Mouse (Mus musculus): Measurements from ENCODE around the gene Hsf5. TPM values are rescaled to one million over a fixed set of nuclear protein-coding genes. Genes with fewer than 3 reads are reported as not detected.

Gene Hsf5
- polyA plus RNA-seq, 1 experiment: 1.6 TPM

DNA sequence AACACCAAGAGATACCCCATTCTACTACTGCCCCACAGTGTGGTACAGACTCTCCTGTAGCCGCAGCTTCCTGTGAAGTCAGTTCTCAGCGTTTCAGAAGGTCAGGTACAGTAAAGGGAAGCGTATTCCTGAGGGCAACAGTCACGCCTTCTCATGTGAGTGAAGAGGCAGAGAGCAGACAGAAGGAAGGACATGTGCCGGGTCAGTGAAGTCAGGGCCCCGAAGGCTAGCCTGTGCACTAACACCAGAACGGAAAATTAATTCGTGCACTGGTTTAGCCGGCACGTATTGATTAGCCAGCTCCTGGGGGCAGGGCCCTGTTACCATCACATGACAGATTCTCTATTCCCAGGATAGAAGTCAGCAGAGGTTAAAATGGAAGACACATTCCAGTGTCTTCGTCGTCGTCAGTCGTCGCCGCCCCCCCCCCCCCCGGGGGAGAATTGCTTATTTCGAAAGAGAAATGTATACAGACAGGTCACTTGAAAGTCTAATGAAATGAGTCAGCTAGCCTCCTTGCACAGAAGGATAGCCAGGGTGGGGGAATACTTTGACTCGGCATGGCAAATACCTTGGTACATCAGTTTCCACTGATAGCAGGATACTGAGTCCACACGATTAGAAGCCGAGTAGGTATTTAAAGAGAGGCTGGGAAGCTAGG is 42.3 kb upstream of the Hsf5 start:
- Histone ChIP-seq H3K27ac (ENCODE audit: insufficient read depth, low read length) (no peak overlapping the region), H3K4me1 (ENCODE audit: control insufficient read depth, insufficient read depth, low read length) (peaks cover 8% of the 10 kb centered on the region), H3K9me3 (replicated peaks; ENCODE audit: control insufficient read depth, insufficient read depth, low read length, poor library complexity, severe bottlenecking) (no peaks in the 10 kb centered on the region), H3K9ac (ENCODE audit: low read depth, poor library complexity, severe bottlenecking) (no peak overlapping the region), H3K4me3 (ENCODE audit: low read depth, low read length) (no peak overlapping the region), H3K27me3 (ENCODE audit: control insufficient read depth, insufficient read depth, low read length, poor library complexity, severe bottlenecking) (no peaks in the 10 kb centered on the region), H3K36me3 (ENCODE audit: control insufficient read depth, insufficient read depth, low read length, poor library complexity, severe bottlenecking) (no peaks in the 10 kb centered on the region)
- no peak for TF ChIP-seq EP300 (IDR thresholded peaks at IDR 0.05; ENCODE audit: insufficient read depth, low read depth, low read length)
- TF ChIP-seq POLR2A (IDR thresholded peaks at IDR 0.05; ENCODE audit: insufficient read depth, low read length): no peak
- no peak for TF ChIP-seq CTCF (IDR thresholded peaks at IDR 0.05; ENCODE audit: low read depth, low read length)

GRCm38 (mm10) chr11:87577601-87578248 is 39.2 kb upstream of the Hsf5 start:
- Histone ChIP-seq H3K36me3 (ENCODE audit: control insufficient read depth, insufficient read depth, low read length, poor library complexity, severe bottlenecking) (no peaks in the 10 kb centered on the region), H3K27ac (ENCODE audit: insufficient read depth, low read length) (no peak overlapping the region), H3K4me1 (ENCODE audit: control insufficient read depth, insufficient read depth, low read length) (peaks cover 6% of the 10 kb centered on the region), H3K9me3 (replicated peaks; ENCODE audit: control insufficient read depth, insufficient read depth, low read length, poor library complexity, severe bottlenecking) (no peaks in the 10 kb centered on the region), H3K9ac (ENCODE audit: low read depth, poor library complexity, severe bottlenecking) (0 out of 2 replicates have a peak overlapping the region, but pooled peaks have one; percentile 20), H3K4me3 (ENCODE audit: low read depth, low read length) (peak overlapping the region; percentile 65; the same call in 1 of the 2 replicates), H3K27me3 (ENCODE audit: control insufficient read depth, insufficient read depth, low read length, poor library complexity, severe bottlenecking) (no peaks in the 10 kb centered on the region)
- TF ChIP-seq CTCF (IDR thresholded peaks at IDR 0.05; ENCODE audit: low read depth, low read length) (no peak), POLR2A (IDR thresholded peaks at IDR 0.05; ENCODE audit: insufficient read depth, low read length) (no peak), EP300 (IDR thresholded peaks at IDR 0.05; ENCODE audit: insufficient read depth, low read depth, low read length) (no peak)

GRCm38 (mm10) chr11:87578249-87578962 is 38.6 kb upstream of the Hsf5 start:
- H3K4me1 ChIP-seq (ENCODE audit: control insufficient read depth, insufficient read depth, low read length): peaks cover 6% of the 10 kb centered on the region
- no peak overlapping the region for H3K27ac ChIP-seq (ENCODE audit: insufficient read depth, low read length)
- no peaks in the 10 kb centered on the region for H3K27me3 ChIP-seq (ENCODE audit: control insufficient read depth, insufficient read depth, low read length, poor library complexity, severe bottlenecking)
- H3K4me3 ChIP-seq (ENCODE audit: low read depth, low read length): peak overlapping the region; percentile 65
- H3K36me3 ChIP-seq (ENCODE audit: control insufficient read depth, insufficient read depth, low read length, poor library complexity, severe bottlenecking): no peaks in the 10 kb centered on the region
- no peaks in the 10 kb centered on the region for H3K9me3 ChIP-seq (replicated peaks; ENCODE audit: control insufficient read depth, insufficient read depth, low read length, poor library complexity, severe bottlenecking)
- TF ChIP-seq CTCF (IDR thresholded peaks at IDR 0.05; ENCODE audit: low read depth, low read length): no peak
- no peak for TF ChIP-seq POLR2A (IDR thresholded peaks at IDR 0.05; ENCODE audit: insufficient read depth, low read length)
- TF ChIP-seq EP300 (IDR thresholded peaks at IDR 0.05; ENCODE audit: insufficient read depth, low read depth, low read length): no peak
- H3K9ac ChIP-seq (ENCODE audit: low read depth, poor library complexity, severe bottlenecking): peak overlapping the region; percentile 20; the same call in 1 of the 2 replicates

- H3K36me3 ChIP-seq (ENCODE audit: control insufficient read depth, insufficient read depth, low read length, poor library complexity, severe bottlenecking): no peaks in the 10 kb centered on the region
- peaks cover 6% of the 10 kb centered on the region for H3K4me1 ChIP-seq (ENCODE audit: control insufficient read depth, insufficient read depth, low read length)
- H3K4me3 ChIP-seq (ENCODE audit: low read depth, low read length): peak overlapping the region; percentile 65
- TF ChIP-seq EP300 (IDR thresholded peaks at IDR 0.05; ENCODE audit: insufficient read depth, low read depth, low read length) (no peak), CTCF (IDR thresholded peaks at IDR 0.05; ENCODE audit: low read depth, low read length) (no peak), POLR2A (IDR thresholded peaks at IDR 0.05; ENCODE audit: insufficient read depth, low read length) (no peak)
- no peak overlapping the region for H3K9ac ChIP-seq (ENCODE audit: low read depth, poor library complexity, severe bottlenecking)
- no peaks in the 10 kb centered on the region for H3K27me3 ChIP-seq (ENCODE audit: control insufficient read depth, insufficient read depth, low read length, poor library complexity, severe bottlenecking)
- no peak overlapping the region for H3K27ac ChIP-seq (ENCODE audit: insufficient read depth, low read length)
- H3K9me3 ChIP-seq (replicated peaks; ENCODE audit: control insufficient read depth, insufficient read depth, low read length, poor library complexity, severe bottlenecking): no peaks in the 10 kb centered on the region
Measured at GRCm38 (mm10) chr11:87578963-87579601, 37.9 kb upstream of the Hsf5 start.

DNA sequence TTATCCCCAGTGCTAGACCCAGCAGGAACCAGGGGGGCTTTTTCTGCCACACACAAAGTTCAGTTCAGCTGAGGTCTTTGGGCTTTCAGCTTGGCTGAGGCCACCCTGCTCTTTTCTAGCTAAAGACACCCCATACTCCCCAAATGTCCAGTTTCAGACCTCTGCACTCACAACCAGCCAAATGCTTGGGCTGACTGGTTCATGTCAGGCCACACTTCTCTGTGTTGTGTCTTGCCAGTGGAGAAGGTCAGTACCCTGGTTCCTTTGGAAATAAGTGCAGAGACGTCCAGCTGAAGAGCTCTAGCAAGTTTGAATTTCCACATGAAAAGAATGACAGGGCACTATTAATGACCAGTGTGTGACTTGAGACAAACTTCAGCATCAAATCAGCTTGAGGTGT is 37.3 kb upstream of the Hsf5 start:
- peaks cover 6% of the 10 kb centered on the region for H3K4me1 ChIP-seq (ENCODE audit: control insufficient read depth, insufficient read depth, low read length)
- no peak overlapping the region for H3K4me3 ChIP-seq (ENCODE audit: low read depth, low read length)
- no peak overlapping the region for H3K27ac ChIP-seq (ENCODE audit: insufficient read depth, low read length)
- no peaks in the 10 kb centered on the region for H3K27me3 ChIP-seq (ENCODE audit: control insufficient read depth, insufficient read depth, low read length, poor library complexity, severe bottlenecking)
- H3K9me3 ChIP-seq (replicated peaks; ENCODE audit: control insufficient read depth, insufficient read depth, low read length, poor library complexity, severe bottlenecking): no peaks in the 10 kb centered on the region
- TF ChIP-seq POLR2A (IDR thresholded peaks at IDR 0.05; ENCODE audit: insufficient read depth, low read length) (no peak), EP300 (IDR thresholded peaks at IDR 0.05; ENCODE audit: insufficient read depth, low read depth, low read length) (no peak), CTCF (IDR thresholded peaks at IDR 0.05; ENCODE audit: low read depth, low read length) (no peak)
- no peaks in the 10 kb centered on the region for H3K36me3 ChIP-seq (ENCODE audit: control insufficient read depth, insufficient read depth, low read length, poor library complexity, severe bottlenecking)
- no peak overlapping the region for H3K9ac ChIP-seq (ENCODE audit: low read depth, poor library complexity, severe bottlenecking)
